Mouse (Mus musculus): ENCODE results near the gene 1700019N19Rik.
A peak's percentile ranks its signal among the peaks of the same experiment; 100 is the strongest.

1700019N19Rik gene

GRCm38 (mm10) chr19:58806364-58806763 lies 12.1 kb upstream of the 1700019N19Rik start:
- peak; percentile 76 to 83 for DNase-seq (ENCODE audit: low spot score in 2 of 2)

- peak; percentile 55 to 57 for DNase-seq (ENCODE audit: low spot score in 2 of 2)
Observed at GRCm38 (mm10) chr19:58805191-58805779, 11.0 kb upstream of the 1700019N19Rik start.

- no peak for DNase-seq (ENCODE audit: low spot score in 2 of 2)
Observed at GRCm38 (mm10) chr19:58795114-58795669, 931 bp upstream of the 1700019N19Rik start.

GRCm38 (mm10) chr19:58789194-58789593 lies 5.1 kb downstream of the 1700019N19Rik start:
- DNase-seq (ENCODE audit: low spot score in 2 of 2): no peak

- DNase-seq (ENCODE audit: low spot score in 2 of 2): no peak
Observed at GRCm38 (mm10) chr19:58783938-58784337, 10.3 kb downstream of the 1700019N19Rik start.

- DNase-seq (ENCODE audit: low spot score in 2 of 2): no peak
Observed at GRCm38 (mm10) chr19:58781566-58781965, 12.7 kb downstream of the 1700019N19Rik start.

GRCm38 (mm10) chr19:58776461-58776860 lies 17.8 kb downstream of the 1700019N19Rik start:
- no peak for DNase-seq (ENCODE audit: low spot score in 2 of 2)

GRCm38 (mm10) chr19:58767329-58767728 lies 26.9 kb downstream of the 1700019N19Rik start:
- DNase-seq (ENCODE audit: low spot score in 2 of 2): no peak

GRCm38 (mm10) chr19:58762848-58763541 lies 31.3 kb downstream of the 1700019N19Rik start:
- peak; percentile 54 to 67 for DNase-seq (ENCODE audit: low spot score in 2 of 2)

GRCm38 (mm10) chr19:58762316-58762715 lies 31.9 kb downstream of the 1700019N19Rik start:
- no peak for DNase-seq (ENCODE audit: low spot score in 2 of 2)

GRCm38 (mm10) chr19:58759423-58759822 lies 34.8 kb downstream of the 1700019N19Rik start, which contains the start of gene Pnliprp2:
Pnliprp2 (plus strand) TSS chr19:58759719.
- no peak for DNase-seq (ENCODE audit: low spot score in 2 of 2)

GRCm38 (mm10) chr19:58758871-58759270 lies 35.4 kb downstream of the 1700019N19Rik start:
- no peak for DNase-seq (ENCODE audit: low spot score in 2 of 2)

- no peak for DNase-seq (ENCODE audit: low spot score in 2 of 2)
Observed at GRCm38 (mm10) chr19:58751504-58751903, 42.8 kb downstream of the 1700019N19Rik start.

GRCm38 (mm10) chr19:58750822-58751221 lies 43.4 kb downstream of the 1700019N19Rik start:
- DNase-seq (ENCODE audit: low spot score in 2 of 2): no peak

GRCm38 (mm10) chr19:58747498-58748000 lies 46.7 kb downstream of the 1700019N19Rik start:
- DNase-seq (ENCODE audit: low spot score in 2 of 2): no peak

GRCm38 (mm10) chr19:58743736-58744135 lies 50.5 kb downstream of the 1700019N19Rik start:
- no peak for DNase-seq (ENCODE audit: low spot score in 2 of 2)

GRCm38 (mm10) chr19:58742711-58743110 lies 51.5 kb downstream of the 1700019N19Rik start:
- DNase-seq (ENCODE audit: low spot score in 2 of 2): no peak

- no peak for DNase-seq (ENCODE audit: low spot score in 2 of 2)
Observed at GRCm38 (mm10) chr19:58741036-58741435, 53.2 kb downstream of the 1700019N19Rik start.

GRCm38 (mm10) chr19:58738111-58738510 lies 56.1 kb downstream of the 1700019N19Rik start:
- DNase-seq (ENCODE audit: low spot score in 2 of 2): no peak

All from right cerebral cortex, adult 2 months (tissue).